ENCODE assay signal across 32 mouse cellular contexts in genomic region chr11:78448242-78448641, GRCm38 (mm10). TPM values are rescaled to one million over a fixed set of nuclear protein-coding genes. Genes with fewer than 3 reads are reported as not detected.
"Had no signal": no experiment of that assay in that cellular context is flagged by ENCODE, and none has a peak within 500 bp of the region (broad histone marks: within the 10 kb centered on the region; RNA-seq: fewer than 3 reads in every experiment).

No protein-coding gene starts in this region.

- DNase-seq: cerebellum, adult 9-10 months; cerebellum, adult 9-11 months; cerebellum, postnatal 10 days; cerebellum, postnatal 14 days; cerebellum, postnatal 25 days; embryo, embryonic 11 days; forebrain, postnatal 0 days; gastrocnemius, adult 2 months; gastrocnemius, postnatal 10 days; gastrocnemius, postnatal 14 days; gastrocnemius, postnatal 25 days; gastrocnemius, postnatal 36 days; heart, adult 11 months; heart, adult 18-20 months; heart, adult 2 months had no signal

- H3K4me2 ChIP-seq: embryonic facial prominence, embryonic 12.5 days; embryonic facial prominence, embryonic 13.5 days; forebrain, embryonic 12.5 days; forebrain, embryonic 13.5 days; forebrain, embryonic 15.5 days; heart, embryonic 11.5 days had no signal

- H3K9ac ChIP-seq: embryonic facial prominence, embryonic 12.5 days; embryonic facial prominence, embryonic 13.5 days; forebrain, embryonic 12.5 days; forebrain, embryonic 13.5 days; forebrain, embryonic 15.5 days; forebrain, postnatal 0 days had no signal

- H3K9me3 ChIP-seq: embryonic facial prominence, embryonic 12.5 days; embryonic facial prominence, embryonic 13.5 days; forebrain, embryonic 10.5 days; forebrain, embryonic 12.5 days; forebrain, embryonic 13.5 days; forebrain, embryonic 15.5 days; heart, embryonic 10.5 days had no signal

- H3K27ac ChIP-seq: embryonic facial prominence, embryonic 12.5 days; embryonic facial prominence, embryonic 13.5 days; forebrain, embryonic 10.5 days; forebrain, embryonic 12.5 days; forebrain, embryonic 13.5 days; forebrain, embryonic 15.5 days; gastrocnemius, adult 2 months; heart, adult 2 months; heart, embryonic 10.5 days had no signal

- H3K36me3 ChIP-seq: embryonic facial prominence, embryonic 12.5 days; embryonic facial prominence, embryonic 13.5 days; forebrain, embryonic 10.5 days; forebrain, embryonic 12.5 days; forebrain, embryonic 15.5 days; heart, embryonic 10.5 days had no signal

- H3K27me3 ChIP-seq: embryonic facial prominence, embryonic 12.5 days; embryonic facial prominence, embryonic 13.5 days; forebrain, embryonic 15.5 days had no signal

- H3K4me3 ChIP-seq: embryonic facial prominence, embryonic 12.5 days; embryonic facial prominence, embryonic 13.5 days; erythroblast, embryonic 14.5 days; forebrain, embryonic 10.5 days; forebrain, embryonic 12.5 days; forebrain, embryonic 13.5 days; forebrain, embryonic 15.5 days; gastrocnemius, adult 2 months; heart, adult 2 months; heart, embryonic 10.5 days had no signal

- H3K4me1 ChIP-seq: embryonic facial prominence, embryonic 12.5 days; embryonic facial prominence, embryonic 13.5 days; forebrain, embryonic 10.5 days; forebrain, embryonic 12.5 days; forebrain, embryonic 13.5 days; forebrain, embryonic 15.5 days; heart, embryonic 10.5 days had no signal

- ATAC-seq: forebrain, embryonic 13.5 days; forebrain, embryonic 14.5 days; forebrain, embryonic 15.5 days; forebrain, embryonic 16.5 days; forebrain, postnatal 0 days had no signal

RNA-seq across cellular contexts. Expression of gene Slc13a2, which starts 26.2 kb away (rescaled TPM):
- polyA plus RNA-seq: cortical plate, adult 2 months; embryonic facial prominence, embryonic 11.5 days; embryonic facial prominence, embryonic 12.5 days; embryonic facial prominence, embryonic 13.5 days; embryonic facial prominence, embryonic 14.5 days; erythroblast, embryonic 14.5 days; forebrain, embryonic 10.5 days; forebrain, embryonic 11.5 days; forebrain, embryonic 12.5 days; forebrain, embryonic 13.5 days; forebrain, embryonic 14.5 days; forebrain, embryonic 15.5 days; forebrain, embryonic 16.5 days; forebrain, postnatal 0 days; frontal cortex, adult 2 months; heart, embryonic 10.5 days; heart, embryonic 11.5 days had no signal

RNA-seq across cellular contexts. Expression of gene Sarm1, which starts 49.3 kb away (rescaled TPM):
- polyA plus RNA-seq: erythroblast, embryonic 14.5 days had no signal

RNA-seq across cellular contexts. Expression of gene Sebox, which starts 55.0 kb away (rescaled TPM):
- polyA plus RNA-seq: embryonic facial prominence, embryonic 11.5 days; embryonic facial prominence, embryonic 12.5 days; embryonic facial prominence, embryonic 13.5 days; erythroblast, embryonic 14.5 days; forebrain, embryonic 10.5 days; forebrain, embryonic 11.5 days; forebrain, embryonic 12.5 days; forebrain, embryonic 15.5 days; forebrain, postnatal 0 days; gonadal fat pad, adult 2 months; heart, adult 2 months; heart, embryonic 10.5 days; heart, embryonic 11.5 days had no signal
